8 mouse cellular contexts compared by ENCODE assay signal in the genomic region with DNA sequence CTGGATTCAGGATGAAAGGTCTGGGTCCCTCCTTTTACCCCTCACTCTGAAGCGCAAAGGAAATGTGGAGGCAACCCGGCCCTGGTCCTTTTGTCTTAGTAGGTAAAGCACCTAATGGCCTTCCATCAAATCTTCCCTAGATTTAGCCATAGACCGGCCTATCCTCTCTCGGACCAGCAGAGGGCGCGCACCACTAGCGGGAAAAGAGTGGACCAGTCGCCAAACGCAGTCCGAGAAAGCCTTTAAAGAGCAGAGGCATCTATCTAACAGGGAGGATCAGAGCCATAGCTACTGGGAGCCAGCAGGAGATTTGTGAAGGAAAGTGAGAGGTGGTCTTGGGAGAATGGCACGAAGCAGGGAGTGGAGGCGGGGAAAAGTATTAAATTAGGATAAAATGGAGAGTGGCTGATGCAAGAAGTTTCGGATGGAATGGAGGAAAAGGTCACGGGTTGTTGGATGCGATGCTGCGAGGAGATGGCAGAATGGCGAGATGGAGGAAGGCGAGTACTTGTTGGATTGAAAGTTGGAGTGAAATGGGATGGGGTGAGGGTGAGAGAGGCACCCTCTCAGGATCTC. TPM values are rescaled to one million over a fixed set of nuclear protein-coding genes. Genes with fewer than 3 reads are reported as not detected.
A peak's percentile ranks its signal among the peaks of the same experiment; 100 is the strongest.
DNase-seq lines count a peak whose midpoint lies in the region; ATAC-seq lines count a peak whose summit lies in the region.

No protein-coding gene starts in this region.

- H3K9ac ChIP-seq in kidney, embryonic 14.5 days (ENCODE audit: low read depth, low read length), result no peak overlapping the region
- no peak overlapping the region for H3K9ac ChIP-seq in embryonic facial prominence, embryonic 11.5 days (replicated peaks; ENCODE audit: low read length)
- no peak overlapping the region for H3K9ac ChIP-seq in midbrain, embryonic 14.5 days (replicated peaks; ENCODE audit: low read length)
- H3K9ac ChIP-seq in stomach, embryonic 16.5 days (ENCODE audit: low read length), result no peak overlapping the region

- no peak overlapping the region for H3K4me2 ChIP-seq in kidney, embryonic 14.5 days (replicated peaks; ENCODE audit: low read depth, low read length)
- no peak overlapping the region for H3K4me2 ChIP-seq in embryonic facial prominence, embryonic 11.5 days (ENCODE audit: low read depth, low read length)
- H3K4me2 ChIP-seq in midbrain, embryonic 14.5 days (ENCODE audit: low read length), result no peak overlapping the region
- H3K4me2 ChIP-seq in stomach, embryonic 16.5 days (ENCODE audit: low read depth, low read length), result peak overlapping the region; percentile 30

- no peak for ATAC-seq in kidney, embryonic 14.5 days (ENCODE audit: low FRiP score, low TSS enrichment)
- no peak for ATAC-seq in embryonic facial prominence, embryonic 11.5 days (replicated peaks; ENCODE audit: insufficient number of reproducible peaks, low FRiP score, low TSS enrichment, low read depth)
- no peak for ATAC-seq in midbrain, embryonic 14.5 days (ENCODE audit: low FRiP score, low TSS enrichment)
- ATAC-seq in stomach, embryonic 16.5 days (ENCODE audit: insufficient read depth, low FRiP score), result no peak

- WGBS in kidney, embryonic 14.5 days, result 7% methylated on average over 18 of the region's 18 CpGs
- 2% methylated on average over 18 of the region's 18 CpGs for WGBS in embryonic facial prominence, embryonic 11.5 days
- WGBS in midbrain, embryonic 14.5 days, result 3% methylated on average over 18 of the region's 18 CpGs
- 3% methylated on average over 18 of the region's 18 CpGs for WGBS in stomach, embryonic 16.5 days

- no peak overlapping the region for H3K27ac ChIP-seq in kidney, embryonic 14.5 days (ENCODE audit: low read depth, low read length)
- no peak overlapping the region for H3K27ac ChIP-seq in embryonic facial prominence, embryonic 11.5 days (replicated peaks; ENCODE audit: low read depth, low read length)
- H3K27ac ChIP-seq in midbrain, embryonic 14.5 days (replicated peaks; ENCODE audit: low read depth, low read length), result no peak overlapping the region
- H3K27ac ChIP-seq in stomach, embryonic 16.5 days (ENCODE audit: low read length), result no peak overlapping the region

- H3K36me3 ChIP-seq in kidney, embryonic 14.5 days (ENCODE audit: control insufficient read depth, insufficient read depth, low read length), result no peaks in the 10 kb centered on the region
- no peaks in the 10 kb centered on the region for H3K36me3 ChIP-seq in embryonic facial prominence, embryonic 11.5 days (replicated peaks; ENCODE audit: control insufficient read depth, insufficient read depth, low read depth, low read length)
- H3K36me3 ChIP-seq in midbrain, embryonic 14.5 days (ENCODE audit: control insufficient read depth, insufficient read depth, low read length), result no peaks in the 10 kb centered on the region
- H3K36me3 ChIP-seq in stomach, embryonic 16.5 days (ENCODE audit: control insufficient read depth, insufficient read depth, low read length), result no peaks in the 10 kb centered on the region

- no peaks in the 10 kb centered on the region for H3K9me3 ChIP-seq in kidney, embryonic 14.5 days (ENCODE audit: control insufficient read depth, low read length)
- H3K9me3 ChIP-seq in embryonic facial prominence, embryonic 11.5 days (replicated peaks; ENCODE audit: control insufficient read depth, low read length), result no peaks in the 10 kb centered on the region
- no peaks in the 10 kb centered on the region for H3K9me3 ChIP-seq in midbrain, embryonic 14.5 days (ENCODE audit: control insufficient read depth, low read length)
- H3K9me3 ChIP-seq in stomach, embryonic 16.5 days (replicated peaks; ENCODE audit: control insufficient read depth, low read length), result no peaks in the 10 kb centered on the region

- no peak overlapping the region for H3K4me3 ChIP-seq in kidney, embryonic 14.5 days (ENCODE audit: low read length)
- H3K4me3 ChIP-seq in embryonic facial prominence, embryonic 11.5 days (ENCODE audit: low read depth, low read length), result no peak overlapping the region
- H3K4me3 ChIP-seq in midbrain, embryonic 14.5 days (replicated peaks; ENCODE audit: low read depth, low read length), result no peak overlapping the region
- H3K4me3 ChIP-seq in stomach, embryonic 16.5 days (replicated peaks; ENCODE audit: low read length), result peak overlapping the region; percentile 18; the same call in 1 of the 2 replicates

- H3K4me1 ChIP-seq in kidney, embryonic 14.5 days (ENCODE audit: control insufficient read depth, insufficient read depth, low read length), result peaks cover 16% of the 10 kb centered on the region
- H3K4me1 ChIP-seq in embryonic facial prominence, embryonic 11.5 days (ENCODE audit: control insufficient read depth, insufficient read depth, low read length), result peaks cover 10% of the 10 kb centered on the region
- H3K4me1 ChIP-seq in midbrain, embryonic 14.5 days (ENCODE audit: control insufficient read depth, insufficient read depth, low read length), result peaks cover 11% of the 10 kb centered on the region
- peaks cover 13% of the 10 kb centered on the region for H3K4me1 ChIP-seq in stomach, embryonic 16.5 days (ENCODE audit: control insufficient read depth, insufficient read depth, low read length)

- DNase-seq in kidney, adult 11 months, result peak; percentile 36
- DNase-seq in adrenal gland, postnatal 14 days, result peak; percentile 78
- peak; percentile 87 for DNase-seq in embryonic facial prominence, embryonic 11.5 days (ENCODE audit: low spot score)
- DNase-seq in heart, postnatal 4 days, result peak; percentile 73
- DNase-seq in layer of hippocampus, postnatal 36 days, result peak; percentile 53
- peak; percentile 93 for DNase-seq in midbrain, embryonic 14.5 days

- peaks cover 71% of the 10 kb centered on the region for H3K27me3 ChIP-seq in kidney, embryonic 14.5 days (ENCODE audit: control insufficient read depth, insufficient read depth, low read length)
- H3K27me3 ChIP-seq in embryonic facial prominence, embryonic 11.5 days (ENCODE audit: control insufficient read depth, insufficient read depth, low read length), result peaks cover 53% of the 10 kb centered on the region
- peaks cover 49% of the 10 kb centered on the region for H3K27me3 ChIP-seq in midbrain, embryonic 14.5 days (ENCODE audit: control insufficient read depth, insufficient read depth, low read length)
- peaks cover 67% of the 10 kb centered on the region for H3K27me3 ChIP-seq in stomach, embryonic 16.5 days (ENCODE audit: control insufficient read depth, insufficient read depth, low read length)

RNA-seq across cellular contexts. Expression of a gene that starts 4.3 kb away (rescaled TPM):
- polyA plus RNA-seq in kidney, embryonic 14.5 days (2014; fragmentation: Nextera tagmentation; extraction: Ambion mirVana), result 0.47 and 2.1 TPM in 2 replicates
- total RNA-seq in adrenal gland, postnatal 14 days (2021), result 1.0 and 1.8 TPM in 2 replicates
- 0.40 and 0.62 TPM in 2 replicates for polyA plus RNA-seq in embryonic facial prominence, embryonic 11.5 days (2014; fragmentation: Nextera tagmentation; extraction: Ambion mirVana)
- total RNA-seq in heart, postnatal 4 days (2021), result not detected
- not detected for total RNA-seq in layer of hippocampus, postnatal 36 days (2021)
- polyA plus RNA-seq in midbrain, embryonic 14.5 days (2014; fragmentation: Nextera tagmentation; extraction: Ambion mirVana), result 3.0 and 3.3 TPM in 2 replicates
- 0.15 and 0.44 TPM in 2 replicates for polyA plus RNA-seq in stomach, embryonic 16.5 days (2015; fragmentation: Nextera tagmentation; extraction: Ambion mirVana)

RNA-seq across cellular contexts. Expression of a gene that starts 12.1 kb away (rescaled TPM):
- polyA plus RNA-seq in kidney, embryonic 14.5 days (2014; fragmentation: Nextera tagmentation; extraction: Ambion mirVana), result not detected in 2 replicates
- total RNA-seq in adrenal gland, postnatal 14 days (2021), result 0.44 and 1.2 TPM in 2 replicates
- 0.62 and 5.2 TPM in 2 replicates for polyA plus RNA-seq in embryonic facial prominence, embryonic 11.5 days (2014; fragmentation: Nextera tagmentation; extraction: Ambion mirVana)
- total RNA-seq in heart, postnatal 4 days (2021), result not detected
- total RNA-seq in layer of hippocampus, postnatal 36 days (2021), result not detected
- 0.77 TPM in 1 of 2 replicates, not detected in the other for polyA plus RNA-seq in midbrain, embryonic 14.5 days (2014; fragmentation: Nextera tagmentation; extraction: Ambion mirVana)
- 1.4 and 1.9 TPM in 2 replicates for polyA plus RNA-seq in stomach, embryonic 16.5 days (2015; fragmentation: Nextera tagmentation; extraction: Ambion mirVana)

RNA-seq across cellular contexts. Expression of a gene that starts 26.1 kb away (rescaled TPM):
- polyA plus RNA-seq in kidney, embryonic 14.5 days (2014; fragmentation: Nextera tagmentation; extraction: Ambion mirVana), result 0.07 TPM in 1 of 2 replicates, not detected in the other
- total RNA-seq in adrenal gland, postnatal 14 days (2021), result 4.1 and 5.8 TPM in 2 replicates
- 0.84 and 1.1 TPM in 2 replicates for polyA plus RNA-seq in embryonic facial prominence, embryonic 11.5 days (2014; fragmentation: Nextera tagmentation; extraction: Ambion mirVana)
- not detected for total RNA-seq in heart, postnatal 4 days (2021)
- 100 to 1,000 TPM; 194 to 207 TPM for total RNA-seq in layer of hippocampus, postnatal 36 days (2021)
- 16.5 and 29.9 TPM in 2 replicates for polyA plus RNA-seq in midbrain, embryonic 14.5 days (2014; fragmentation: Nextera tagmentation; extraction: Ambion mirVana)
- 0.06 and 0.20 TPM in 2 replicates for polyA plus RNA-seq in stomach, embryonic 16.5 days (2015; fragmentation: Nextera tagmentation; extraction: Ambion mirVana)

RNA-seq across cellular contexts. Expression of a gene that starts 54.5 kb away (rescaled TPM):
- polyA plus RNA-seq in kidney, embryonic 14.5 days (2014; fragmentation: Nextera tagmentation; extraction: Ambion mirVana), result not detected in 2 replicates
- not detected in 2 replicates for total RNA-seq in adrenal gland, postnatal 14 days (2021)
- polyA plus RNA-seq in embryonic facial prominence, embryonic 11.5 days (2014; fragmentation: Nextera tagmentation; extraction: Ambion mirVana), result 0.06 TPM in 1 of 2 replicates, not detected in the other
- not detected for total RNA-seq in heart, postnatal 4 days (2021)
- total RNA-seq in layer of hippocampus, postnatal 36 days (2021), result 1 to 10 TPM; 1.5 to 1.8 TPM
- 0.13 and 0.34 TPM in 2 replicates for polyA plus RNA-seq in midbrain, embryonic 14.5 days (2014; fragmentation: Nextera tagmentation; extraction: Ambion mirVana)
- 0.05 and 0.07 TPM in 2 replicates for polyA plus RNA-seq in stomach, embryonic 16.5 days (2015; fragmentation: Nextera tagmentation; extraction: Ambion mirVana)

Comparison
In these comparisons a context has a peak if more than half of its experiments do, and no peak if none do; other contexts are left out.
1. DNase-seq: peak in every context shown above with its lines; median percentile 93 in midbrain, embryonic 14.5 days; 87 in embryonic facial prominence, embryonic 11.5 days; 78 in adrenal gland, postnatal 14 days; 73 in heart, postnatal 4 days; 53 in layer of hippocampus, postnatal 36 days; 36 in kidney, adult 11 months.